Mouse (Mus musculus) liver, embryonic 14.5 days (tissue): Measurements from ENCODE around the gene Rsph10b. TPM values are rescaled to one million over a fixed set of nuclear protein-coding genes. Genes with fewer than 3 reads are reported as not detected.

ENCODE experiments used
- ATAC-seq: fragments of 200-750 bp; cut with Nextera tagmentation; 2 replicates; pipeline ENCODE4 v1.8.0; 2017; ENCODE audit warnings: moderate number of reproducible peaks, mild to moderate bottlenecking, moderate library complexity; ENCODE audit not compliant: insufficient read depth
- DNase-seq, 3 experiments: peaks; one replicate each; pipeline ENCODE4 v3.0.0-alpha.2; 2012 to 2013; ENCODE audit warnings: low read depth in 3 of 3, low spot score in 3 of 3
- H3K27ac ChIP-seq: fragments of 300-500 bp; sonication (generic); 2 replicates; pipeline ENCODE4 v1.5.1; 2014; ENCODE audit warnings: moderate library complexity, mild to moderate bottlenecking, control low read depth, inconsistent platforms
- H3K27me3 ChIP-seq: fragments of 300-500 bp; sonication (generic); 2 replicates; pipeline ENCODE4 v1.6.1; 2014; ENCODE audit warnings: mild to moderate bottlenecking, low read length, moderate library complexity; ENCODE audit not compliant: control insufficient read depth, insufficient read depth
- H3K36me3 ChIP-seq: fragments of 300-500 bp; sonication (generic); replicated peaks from 2 replicates; pipeline ENCODE4 v1.6.1; 2014; ENCODE audit warnings: low read depth; ENCODE audit not compliant: control insufficient read depth, insufficient read depth
- H3K4me1 ChIP-seq, 2 experiments: fragments of 200-500 bp in 1 of 2; fragments of 300-500 bp in 1 of 2; sonication (generic) in 1 of 2; replicated peaks; 2 replicates each; pipeline ENCODE4 v1.6.1; 2012 to 2014; ENCODE audit warnings: antibody characterized with exemption in 1 of 2, inconsistent platforms in 1 of 2, low read length in 1 of 2; ENCODE audit not compliant: control insufficient read depth in 2 of 2, insufficient read depth in 2 of 2
- H3K4me2 ChIP-seq: fragments of 300-500 bp; sonication (generic); 2 replicates; pipeline ENCODE4 v1.6.1; 2014; ENCODE audit warnings: low read depth, mild to moderate bottlenecking, control low read depth, moderate library complexity
- H3K4me3 ChIP-seq, 2 experiments: fragments of 200-500 bp in 1 of 2; fragments of 300-500 bp in 1 of 2; sonication (generic) in 1 of 2; 2 replicates each; pipeline ENCODE4 v1.5.1; 2012 to 2014; ENCODE audit warnings: low read depth in 2 of 2, low read length in 2 of 2, mild to moderate bottlenecking in 2 of 2, control low read depth in 1 of 2, inconsistent platforms in 1 of 2, moderate library complexity in 1 of 2; ENCODE audit not compliant: insufficient read depth in 1 of 2
- H3K9ac ChIP-seq: fragments of 300-500 bp; sonication (generic); replicated peaks from 2 replicates; pipeline ENCODE4 v1.6.1; 2014; ENCODE audit warnings: mild to moderate bottlenecking, control low read depth, moderate library complexity
- H3K9me3 ChIP-seq: fragments of 300-500 bp; sonication (generic); 2 replicates; pipeline ENCODE4 v1.6.1; 2016; ENCODE audit warnings: low read length, mixed read lengths; ENCODE audit not compliant: control insufficient read depth
- CTCF ChIP-seq: IDR thresholded peaks from 2 replicates; pipeline ENCODE4 v1.5.1; 2016; ENCODE audit warnings: antibody characterized with exemption, low read depth, control low read depth
- EP300 ChIP-seq: IDR thresholded peaks from 2 replicates; pipeline ENCODE4 v1.6.1; 2016; ENCODE audit warnings: antibody characterized with exemption, low read depth
- WGBS: fragments of 180-500 bp; shearing (Covaris S2); extraction: QIAGEN DNeasy Blood & Tissue Kit; methylation state at CpG from one replicate; pipeline ENCODE4 v1.1.7; 2014; ENCODE audit not compliant: insufficient replicate concordance; 5-methylcytosine and 5-hydroxymethylcytosine counted together
- polyA plus RNA-seq, 2 experiments: library from polyadenylated mRNA; depleted of rRNA in 1 of 2; stranded (reverse) in 1 of 2; unstranded in 1 of 2; fragments of >200 nt; fragmentation: Nextera tagmentation in 1 of 2; extraction: Ambion mirVana in 1 of 2; gene quantifications; 2 replicates each; pipeline versions ENCODE4 v1.2.1 to v1.2.3; 2012 to 2014

Rsph10b gene
- polyA plus RNA-seq, 2 experiments: 0.44 to 0.66 TPM

GRCm38 (mm10) chr5:143909417-143910400, 23.1 kb upstream of the Rsph10b start, which contains the start of the genes Aimp2 and Pms2:
TSS of gene Aimp2 (minus strand) at chr5:143909847.
TSS of gene Pms2 (plus strand) at chr5:143909964.
- peak within 1 kb of the TSS; percentile 69 to 84 for H3K4me3 ChIP-seq
- under 1% methylated on average over 70 of the region's 70 CpGs for WGBS
- TF ChIP-seq CTCF (no peak), EP300 (no peak)

GRCm38 (mm10) chr5:143916221-143916620, 16.6 kb upstream of the Rsph10b start:
- Histone ChIP-seq H3K4me1 (peaks cover 0 to under 1% of the 10 kb centered on the region in 2 experiments; a peak in 2 of 4 replicates), H3K9ac (no peak overlapping the region)

More at GRCm38 (mm10) chr5:143909417-143910400, 23.1 kb upstream of the Rsph10b start, which contains the start of the genes Aimp2 and Pms2:
- Histone ChIP-seq H3K27ac (peak within 1 kb of the TSS; percentile 93), H3K4me1 (peaks cover 16% of the 10 kb centered on the region in 2 experiments), H3K27me3 (no peaks in the 10 kb centered on the region), H3K36me3 (peaks cover 17% of the 10 kb centered on the region), H3K9me3 (no peaks in the 10 kb centered on the region), H3K4me2 (peak within 1 kb of the TSS; percentile 99), H3K9ac (peak within 1 kb of the TSS; percentile 85)
- DNase-seq (peak; percentile 99), ATAC-seq (peak; percentile 94)

GRCm38 (mm10) chr5:143917418-143917817, 15.4 kb upstream of the Rsph10b start:
- H3K27ac ChIP-seq: no peak overlapping the region
- H3K4me1 ChIP-seq: no peaks in the 10 kb centered on the region
- no peak overlapping the region for H3K4me2 ChIP-seq
- H3K36me3 ChIP-seq: peaks cover 55% of the 10 kb centered on the region
- H3K27me3 ChIP-seq: no peaks in the 10 kb centered on the region
- no peaks in the 10 kb centered on the region for H3K9me3 ChIP-seq
- H3K9ac ChIP-seq: no peak overlapping the region
- ATAC-seq (no peak), DNase-seq (peak; percentile 41 to 51 (median 50))
- H3K4me3 ChIP-seq: no peak overlapping the region
- WGBS: 57% methylated on average over 5 of the region's 5 CpGs
- TF ChIP-seq CTCF (peak; percentile 78), EP300 (no peak)

More at GRCm38 (mm10) chr5:143916221-143916620, 16.6 kb upstream of the Rsph10b start:
- no peaks in the 10 kb centered on the region for H3K27me3 ChIP-seq
- ATAC-seq: no peak
- no peaks in the 10 kb centered on the region for H3K9me3 ChIP-seq
- TF ChIP-seq EP300 (no peak), CTCF (no peak)
- H3K36me3 ChIP-seq: peaks cover 47% of the 10 kb centered on the region
- 88% methylated on average over 9 of the region's 9 CpGs for WGBS
- no peak overlapping the region for H3K4me3 ChIP-seq
- no peak overlapping the region for H3K27ac ChIP-seq
- H3K4me2 ChIP-seq: no peak overlapping the region
- no peak for DNase-seq

GRCm38 (mm10) chr5:143918120-143918519, 14.7 kb upstream of the Rsph10b start:
- ATAC-seq: no peak
- Histone ChIP-seq H3K4me2 (no peak overlapping the region), H3K9me3 (no peaks in the 10 kb centered on the region), H3K4me3 (no peak overlapping the region), H3K9ac (no peak overlapping the region), H3K27ac (no peak overlapping the region), H3K4me1 (no peaks in the 10 kb centered on the region), H3K36me3 (peaks cover 61% of the 10 kb centered on the region), H3K27me3 (no peaks in the 10 kb centered on the region)
- no peak for DNase-seq
- TF ChIP-seq CTCF: no peak
- TF ChIP-seq EP300: no peak
- WGBS: 84% methylated on average over 3 of the region's 3 CpGs
